Mouse (Mus musculus) forebrain, postnatal 0 days (tissue): ENCODE measurements at regions not wholly inside any gene's neighbourhood (a gene's known extent, or its start where the extent isn't known, plus 50 kb on each side); places are given as distances from the start of the nearest gene placed in this dataset.

ENCODE experiments used
- ATAC-seq: fragments of 200-750 bp; cut with Nextera tagmentation; 2 replicates; pipeline ENCODE4 v1.8.0; 2017; ENCODE audit warnings: mild to moderate bottlenecking, moderate library complexity
- DNase-seq: peaks from one replicate; pipeline ENCODE4 v3.0.0-alpha.2; 2015
- H3K27ac ChIP-seq: fragments of 300-500 bp; sonication (generic); 2 replicates; pipeline ENCODE4 v1.5.1; 2014; ENCODE audit warnings: low read depth, mild to moderate bottlenecking, antibody characterized with exemption, low read length, moderate library complexity, mixed read lengths
- H3K27me3 ChIP-seq: fragments of 300-500 bp; sonication (generic); 2 replicates; pipeline ENCODE4 v1.6.1; 2014; ENCODE audit warnings: mild to moderate bottlenecking, low read length, mixed read lengths; ENCODE audit not compliant: insufficient read depth
- H3K36me3 ChIP-seq: fragments of 300-500 bp; sonication (generic); 2 replicates; pipeline ENCODE4 v1.6.1; 2014; ENCODE audit warnings: mild to moderate bottlenecking, moderate library complexity; ENCODE audit not compliant: insufficient read depth
- H3K4me1 ChIP-seq: fragments of 300-500 bp; sonication (generic); 2 replicates; pipeline ENCODE4 v1.6.1; 2014; ENCODE audit warnings: antibody characterized with exemption; ENCODE audit not compliant: insufficient read depth
- H3K4me2 ChIP-seq: fragments of 300-500 bp; sonication (generic); 2 replicates; pipeline ENCODE4 v1.6.1; 2014; ENCODE audit warnings: low read depth, mild to moderate bottlenecking, moderate library complexity
- H3K4me3 ChIP-seq: fragments of 300-500 bp; sonication (generic); 2 replicates; pipeline ENCODE4 v1.5.1; 2014; ENCODE audit warnings: low read depth, low read length, mixed read lengths
- H3K9ac ChIP-seq: fragments of 300-500 bp; sonication (generic); 2 replicates; pipeline ENCODE4 v1.6.1; 2014; ENCODE audit warnings: mild to moderate bottlenecking
- H3K9me3 ChIP-seq: fragments of 300-500 bp; sonication (generic); 2 replicates; pipeline ENCODE4 v1.6.1; 2016; ENCODE audit warnings: low read length
- CTCF ChIP-seq: sonication (generic); IDR thresholded peaks from 2 replicates; pipeline ENCODE4 v1.5.1; 2016; ENCODE audit warnings: antibody characterized with exemption, control low read depth, low read depth
- WGBS: fragments of 180-500 bp; shearing (Covaris S2); extraction: QIAGEN DNeasy Blood & Tissue Kit; methylation state at CpG from one replicate; pipeline ENCODE4 v1.1.7; 2014; 5-methylcytosine and 5-hydroxymethylcytosine counted together

GRCm38 (mm10) chr11:63708412-63708811 lies 213.7 kb downstream of the Hs3st3b1 start:
- WGBS = 34% methylated on average over 4 of the region's 4 CpGs
- Histone ChIP-seq H3K27me3 (no peaks in the 10 kb centered on the region), H3K27ac (no peak overlapping the region), H3K36me3 (no peaks in the 10 kb centered on the region), H3K4me1 (peaks cover 13% of the 10 kb centered on the region; the same call in 1 of the 2 replicates), H3K4me2 (no peak overlapping the region), H3K9me3 (no peaks in the 10 kb centered on the region), H3K4me3 (no peak overlapping the region), H3K9ac (no peak overlapping the region)
- ATAC-seq (peak; percentile 54), DNase-seq (peak; percentile 84)
- no peak for TF ChIP-seq CTCF

- ATAC-seq = no peak
- 60% methylated on average over 15 of the region's 15 CpGs for WGBS
- H3K27ac ChIP-seq = no peak overlapping the region
- no peaks in the 10 kb centered on the region for H3K27me3 ChIP-seq
- H3K36me3 ChIP-seq = no peaks in the 10 kb centered on the region
- H3K4me3 ChIP-seq = no peak overlapping the region
- no peak for DNase-seq
- H3K9ac ChIP-seq = no peak overlapping the region
- TF ChIP-seq CTCF = no peak
- peaks cover 13% of the 10 kb centered on the region; the same call in 1 of the 2 replicates for H3K4me1 ChIP-seq
- no peak overlapping the region for H3K4me2 ChIP-seq
- H3K9me3 ChIP-seq = no peaks in the 10 kb centered on the region
Measured at GRCm38 (mm10) chr11:63712053-63712864, 209.8 kb downstream of the Hs3st3b1 start.

- DNase-seq (no peak), ATAC-seq (no peak)
- Histone ChIP-seq H3K4me1 (no peaks in the 10 kb centered on the region), H3K4me3 (no peak overlapping the region), H3K36me3 (no peaks in the 10 kb centered on the region), H3K9me3 (no peaks in the 10 kb centered on the region), H3K27me3 (no peaks in the 10 kb centered on the region; the same call in 1 of the 2 replicates), H3K4me2 (no peak overlapping the region), H3K27ac (no peak overlapping the region), H3K9ac (no peak overlapping the region)
- no peak for TF ChIP-seq CTCF
- WGBS = 99% methylated on average over 5 of the region's 5 CpGs
Measured at GRCm38 (mm10) chr11:63722261-63722660, 199.8 kb downstream of the Hs3st3b1 start.

- DNase-seq = no peak
- 75% methylated on average over 9 of the region's 9 CpGs for WGBS
- ATAC-seq = no peak
Measured at GRCm38 (mm10) chr11:63730880-63731279, 191.2 kb downstream of the Hs3st3b1 start.

GRCm38 (mm10) chr11:63753260-63753659 lies 168.8 kb downstream of the Hs3st3b1 start:
- Histone ChIP-seq H3K4me2 (no peak overlapping the region), H3K4me1 (no peaks in the 10 kb centered on the region), H3K27me3 (no peaks in the 10 kb centered on the region), H3K9me3 (no peaks in the 10 kb centered on the region), H3K36me3 (no peaks in the 10 kb centered on the region), H3K27ac (no peak overlapping the region), H3K9ac (no peak overlapping the region), H3K4me3 (no peak overlapping the region)
- TF ChIP-seq CTCF = no peak
- DNase-seq (no peak), ATAC-seq (no peak)
- WGBS = 47% methylated on average over 5 of the region's 5 CpGs

More at GRCm38 (mm10) chr11:63730880-63731279, 191.2 kb downstream of the Hs3st3b1 start:
- TF ChIP-seq CTCF = no peak
- H3K27me3 ChIP-seq = no peaks in the 10 kb centered on the region
- H3K4me2 ChIP-seq = no peak overlapping the region
- no peaks in the 10 kb centered on the region for H3K9me3 ChIP-seq
- H3K9ac ChIP-seq = no peak overlapping the region
- no peak overlapping the region for H3K4me3 ChIP-seq
- no peaks in the 10 kb centered on the region for H3K4me1 ChIP-seq
- H3K36me3 ChIP-seq = no peaks in the 10 kb centered on the region
- H3K27ac ChIP-seq = no peak overlapping the region

- TF ChIP-seq CTCF = no peak
- DNase-seq (no peak), ATAC-seq (no peak)
- H3K9ac ChIP-seq = no peak overlapping the region
- H3K4me1 ChIP-seq = no peaks in the 10 kb centered on the region
- 89% methylated on average over 3 of the region's 3 CpGs for WGBS
- no peaks in the 10 kb centered on the region for H3K27me3 ChIP-seq
- no peaks in the 10 kb centered on the region for H3K36me3 ChIP-seq
- no peak overlapping the region for H3K4me3 ChIP-seq
- H3K27ac ChIP-seq = no peak overlapping the region
- no peak overlapping the region for H3K4me2 ChIP-seq
- no peaks in the 10 kb centered on the region for H3K9me3 ChIP-seq
Measured at GRCm38 (mm10) chr11:63754826-63755225, 167.3 kb downstream of the Hs3st3b1 start.

GRCm38 (mm10) chr11:63758313-63758712 lies 163.8 kb downstream of the Hs3st3b1 start:
- no peak for ATAC-seq
- Histone ChIP-seq H3K4me2 (no peak overlapping the region), H3K27me3 (no peaks in the 10 kb centered on the region), H3K36me3 (no peaks in the 10 kb centered on the region), H3K9ac (no peak overlapping the region), H3K27ac (no peak overlapping the region), H3K4me3 (no peak overlapping the region), H3K9me3 (no peaks in the 10 kb centered on the region), H3K4me1 (no peaks in the 10 kb centered on the region)
- 79% methylated on average over 3 of the region's 3 CpGs for WGBS
- no peak for DNase-seq
- TF ChIP-seq CTCF = no peak
